Mouse (Mus musculus) hematopoietic stem cell, adult 5-6 weeks (primary cell): ENCODE measurements at regions not wholly inside any gene's neighbourhood (a gene's known extent, or its start where the extent isn't known, plus 50 kb on each side); places are given as distances from the start of the nearest gene placed in this dataset.

Experiments
- ATAC-seq, 2 experiments: fragments of 125-278 bp in 1 of 2; replicated peaks in 1 of 2; 2 replicates each; pipeline ENCODE4 v1.8.0; 2016 to 2017; ENCODE audit warnings: inconsistent platforms in 2 of 2, mild to moderate bottlenecking in 2 of 2, moderate number of reproducible peaks in 2 of 2, low read depth in 1 of 2, moderate TSS enrichment in 1 of 2; ENCODE audit not compliant: low FRiP score in 2 of 2, poor library complexity in 2 of 2, severe bottlenecking in 2 of 2, insufficient read depth in 1 of 2, low TSS enrichment in 1 of 2

DNA sequence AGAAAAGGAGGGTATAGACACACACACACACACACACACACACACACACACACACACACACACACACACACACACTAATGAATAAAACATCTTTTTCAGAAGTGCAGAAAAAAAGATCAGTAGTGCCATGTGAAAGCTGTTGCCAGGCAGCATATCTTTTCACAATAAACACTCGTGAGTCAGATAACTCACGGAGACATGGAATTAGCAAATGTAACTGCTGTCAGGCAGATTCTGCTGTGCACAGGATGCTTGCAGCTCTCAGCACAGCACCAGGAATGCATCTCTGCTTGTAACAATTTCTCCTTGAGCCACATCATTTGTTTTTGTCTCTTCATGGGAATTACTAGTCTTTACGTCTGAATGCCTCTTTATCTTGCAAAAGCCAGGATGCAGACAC is 111.0 kb upstream of the Zic1 start:
- no peak for ATAC-seq

DNA sequence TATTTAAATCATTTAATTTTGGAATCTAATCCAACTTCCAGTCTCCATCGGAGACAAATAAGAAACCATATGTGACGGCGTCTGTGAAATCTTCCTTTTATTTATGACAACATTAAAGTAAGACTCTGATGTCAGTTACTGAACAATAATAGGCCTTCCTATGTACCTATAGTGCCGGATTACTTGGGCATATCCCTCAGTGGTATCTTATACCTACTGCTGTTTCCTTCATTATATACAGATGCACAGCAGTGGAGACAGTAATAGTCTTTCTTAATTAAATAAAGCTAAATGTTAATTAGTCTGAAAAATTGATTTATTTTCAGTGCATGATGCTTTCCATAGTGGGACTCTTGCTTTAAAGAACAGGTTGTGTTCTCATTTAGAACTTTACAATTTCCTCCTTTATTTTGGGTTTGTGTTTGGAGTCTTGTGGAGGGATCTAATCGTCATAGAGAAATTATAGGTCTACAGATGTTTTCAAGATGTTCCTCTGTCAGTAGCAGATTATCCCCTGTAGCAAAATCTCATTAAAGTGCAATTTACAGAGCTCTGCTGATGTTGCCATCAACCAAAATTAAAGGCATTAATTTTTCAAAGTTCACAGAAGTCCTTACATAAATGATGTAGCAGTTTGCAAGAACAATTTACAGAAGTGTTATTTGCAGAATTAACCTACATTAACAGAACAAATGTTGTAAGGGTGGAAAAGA is 97.3 kb upstream of the Zic1 start:
- ATAC-seq, result no peak

DNA sequence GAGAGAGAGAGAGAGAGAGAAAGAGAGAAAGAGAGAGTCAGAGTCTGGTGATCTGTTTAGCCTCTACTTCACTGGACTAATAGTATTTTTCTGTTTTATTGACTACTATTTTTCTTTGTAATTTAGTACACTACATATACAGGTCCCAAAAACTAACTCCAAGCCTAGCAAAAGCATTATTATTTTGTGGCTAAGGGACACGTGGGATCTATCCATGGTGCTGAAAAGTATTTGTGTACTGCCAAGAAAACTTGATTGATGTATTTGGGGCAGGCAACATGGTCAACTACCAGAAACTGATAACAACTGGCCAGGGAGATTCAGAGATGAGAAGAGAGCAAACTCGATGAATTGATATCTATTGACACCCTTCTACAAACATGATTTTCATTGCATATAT is 94.3 kb upstream of the Zic1 start:
- ATAC-seq, result no peak

DNA sequence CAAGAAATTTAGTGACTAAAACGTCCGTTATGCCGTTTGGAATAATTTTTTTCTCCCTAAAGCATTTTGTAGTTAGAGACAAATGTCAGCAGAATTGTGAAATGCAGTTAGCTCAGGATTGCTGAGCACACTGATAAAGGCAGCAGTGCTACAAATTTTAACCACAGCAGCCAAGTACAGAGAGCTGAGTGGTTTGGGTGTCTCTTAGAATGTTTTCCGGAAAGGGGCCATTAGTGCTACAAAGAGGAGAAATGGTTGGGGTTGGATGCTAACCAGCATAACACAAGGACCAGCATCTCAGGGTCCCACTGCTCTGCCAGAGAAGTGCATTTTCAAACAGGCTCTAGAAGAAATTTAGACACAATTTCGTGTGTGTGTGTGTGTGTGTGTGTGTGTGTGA is 91.2 kb upstream of the Zic1 start:
- ATAC-seq, result no peak

DNA sequence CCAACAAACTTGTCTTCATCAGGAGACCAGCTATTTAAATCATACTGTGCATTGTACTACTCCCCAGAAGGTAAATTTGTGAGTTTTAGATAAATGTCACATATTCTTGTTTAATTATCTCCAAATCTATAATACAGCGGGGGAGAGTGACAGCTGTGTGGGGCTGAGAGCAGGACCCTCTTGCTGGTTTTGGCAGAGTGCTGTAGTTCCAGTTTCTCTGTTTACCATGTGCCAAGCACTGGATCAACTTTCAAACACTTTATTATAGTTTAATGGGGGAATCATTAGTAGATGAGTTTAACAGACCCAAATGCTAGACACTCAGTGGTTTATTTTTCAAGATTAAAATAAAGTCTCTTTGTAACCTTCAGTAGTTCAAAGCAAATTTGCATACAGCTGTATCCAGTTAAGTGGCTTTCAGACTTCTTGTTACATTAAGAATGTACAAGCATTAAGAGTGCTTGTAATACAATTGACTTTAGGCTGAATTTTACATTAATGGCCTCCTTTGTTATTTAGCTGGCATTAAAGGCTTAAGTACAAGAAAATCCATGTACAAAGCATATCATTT is 90.7 kb upstream of the Zic1 start:
- no peak for ATAC-seq

DNA sequence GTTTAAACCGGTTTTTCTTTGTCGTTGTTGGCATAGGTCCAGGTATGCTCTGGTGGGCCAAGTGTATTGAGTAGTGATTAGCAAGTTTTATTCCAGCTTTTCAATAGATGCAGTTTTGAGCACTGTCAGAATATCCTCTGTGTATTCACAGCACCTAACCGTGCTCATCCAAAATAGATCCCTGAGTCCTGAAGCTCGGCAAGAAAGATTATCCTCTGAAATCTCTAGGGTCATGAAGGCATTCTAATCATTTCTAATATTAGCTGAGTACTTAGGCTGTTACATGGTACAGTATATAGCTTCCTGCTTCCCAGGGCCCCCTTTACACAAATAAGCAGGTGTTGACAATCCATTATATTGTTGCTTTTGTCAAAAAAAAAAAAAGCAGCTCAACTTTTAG is 73.5 kb upstream of the Zic1 start:
- no peak for ATAC-seq
